Mouse (Mus musculus) spleen, postnatal 14 days (tissue): ENCODE data around the gene Rpl3.

ENCODE experiments used
- DNase-seq, 2 experiments: peaks; one replicate each; pipeline ENCODE4 v3.0.0; 2021 to 2022; ENCODE audit warnings: low spot score in 2 of 2

The Rpl3 gene

DNA sequence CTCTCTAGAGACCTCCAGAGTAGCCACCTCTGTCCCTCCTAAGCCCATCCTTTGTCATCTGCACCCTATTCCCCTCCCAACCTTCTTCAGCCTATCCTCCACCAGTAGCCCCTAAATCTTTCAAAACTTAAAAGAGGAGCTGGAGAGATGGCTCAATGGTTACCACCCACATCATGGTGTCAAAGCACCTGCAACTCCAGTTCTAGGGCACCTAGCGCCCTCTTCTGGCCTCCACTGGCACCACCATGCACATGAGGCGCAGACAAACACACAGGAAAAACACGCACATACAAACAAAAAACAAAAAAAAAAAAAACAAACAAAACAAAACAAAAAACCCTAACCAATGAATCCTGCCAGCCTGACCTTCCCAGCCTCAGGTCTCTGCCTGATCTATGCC, 25.1 kb downstream of the Rpl3 start:
- no peak for DNase-seq

- DNase-seq: peak in 1 of 2 experiments; percentile 30
Measured at GRCm38 (mm10) chr15:80065414-80065813, 26.3 kb downstream of the Rpl3 start.

- DNase-seq: no peak
Measured at GRCm38 (mm10) chr15:80064965-80065364, 26.7 kb downstream of the Rpl3 start.

- DNase-seq: no peak
Measured at GRCm38 (mm10) chr15:80062821-80063220, 28.8 kb downstream of the Rpl3 start.

DNA sequence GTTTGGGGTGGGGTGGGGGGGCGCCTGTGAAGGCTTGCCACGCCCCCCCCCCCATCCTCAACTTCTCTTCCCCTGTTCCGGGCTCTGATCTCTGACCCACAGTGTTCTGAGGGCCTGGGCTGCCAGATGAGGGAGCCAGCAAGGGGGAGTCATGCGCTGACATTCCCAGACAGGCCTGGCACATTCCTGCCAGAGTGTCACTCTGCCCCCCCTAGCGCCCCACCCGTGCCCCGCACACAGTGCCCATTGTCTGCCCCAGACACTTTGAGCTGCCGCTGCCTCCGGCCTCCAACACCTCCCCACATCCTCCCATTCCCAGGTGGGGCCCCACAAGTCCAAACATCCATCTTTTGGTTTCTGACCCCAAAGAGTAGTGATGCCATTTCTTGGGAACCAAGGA, 29.3 kb downstream of the Rpl3 start:
- DNase-seq: no peak

GRCm38 (mm10) chr15:80061071-80061550, 30.6 kb downstream of the Rpl3 start:
- DNase-seq: no peak

- DNase-seq: no peak
Measured at GRCm38 (mm10) chr15:80060356-80061070, 31.2 kb downstream of the Rpl3 start.

DNA sequence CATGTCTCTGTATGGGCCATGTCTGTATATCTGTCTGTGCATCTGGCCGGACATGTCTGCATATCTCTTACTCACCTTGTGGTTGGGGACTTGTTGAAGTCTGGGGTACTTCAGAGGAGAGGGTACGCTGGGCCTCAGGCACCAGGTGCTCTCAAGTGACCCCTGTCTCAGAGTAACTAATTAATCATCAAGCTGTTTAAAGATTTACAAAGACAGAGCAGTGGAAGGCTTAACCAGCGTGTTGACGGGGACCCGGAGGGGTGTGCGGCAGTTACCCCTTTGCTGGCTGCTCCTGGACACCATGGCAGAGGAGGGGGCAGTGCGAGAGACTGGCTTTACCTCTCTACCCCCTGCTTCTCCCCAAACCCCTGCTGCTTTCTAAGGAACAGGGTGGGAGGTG, 32.1 kb downstream of the Rpl3 start:
- no peak for DNase-seq

DNA sequence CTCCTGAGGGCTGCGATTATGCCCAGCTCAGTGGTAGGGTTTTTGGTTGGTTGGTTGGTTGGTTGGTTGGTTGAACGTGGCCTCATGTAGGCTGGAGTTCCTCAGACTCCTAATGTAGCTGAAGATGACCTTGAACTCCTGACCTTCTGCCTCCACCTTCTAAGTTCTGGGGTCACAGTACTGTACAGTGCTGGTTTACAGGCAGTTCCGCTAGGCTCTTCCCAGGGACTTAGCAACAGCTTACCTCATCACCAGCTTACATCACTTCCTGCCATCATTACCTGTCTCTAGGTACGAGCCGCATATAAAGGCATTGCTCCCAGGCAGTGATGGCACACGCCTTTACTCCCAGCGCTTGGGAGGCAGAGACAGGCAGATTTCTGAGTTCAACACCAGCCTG, 33.5 kb downstream of the Rpl3 start:
- no peak for DNase-seq

DNA sequence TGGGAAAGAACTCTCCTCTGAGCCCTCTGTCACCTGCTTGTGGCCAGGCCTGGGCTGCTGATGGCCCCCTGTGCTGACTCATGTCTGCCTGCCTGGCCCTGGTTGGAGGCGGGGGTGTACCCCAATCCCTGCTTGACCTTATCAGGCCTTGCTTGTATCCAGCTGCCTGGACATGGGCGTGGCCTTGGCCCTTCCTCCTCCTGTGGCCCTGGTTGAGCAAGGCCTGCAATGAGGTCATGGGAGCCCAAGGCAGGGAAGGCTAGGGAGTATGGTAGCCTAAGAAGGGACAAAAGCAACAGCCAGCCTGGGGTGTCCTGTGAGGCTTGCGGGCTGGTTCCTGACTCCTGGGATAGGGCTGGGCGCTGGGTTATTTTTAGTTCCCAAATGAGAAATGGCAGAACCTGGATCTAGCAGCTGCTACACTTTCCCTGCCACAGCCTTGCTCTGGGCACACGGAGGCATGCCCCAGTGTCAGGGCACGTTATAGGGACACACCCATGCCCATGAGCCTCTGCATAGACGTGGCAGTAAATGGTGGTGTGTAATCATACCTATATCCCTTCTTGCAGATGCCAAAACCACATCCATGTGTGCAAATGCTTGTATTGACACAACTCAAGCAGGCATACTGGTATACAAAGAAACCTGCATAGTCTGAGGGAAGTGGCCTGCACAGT, 37.5 kb downstream of the Rpl3 start:
- DNase-seq: no peak

DNA sequence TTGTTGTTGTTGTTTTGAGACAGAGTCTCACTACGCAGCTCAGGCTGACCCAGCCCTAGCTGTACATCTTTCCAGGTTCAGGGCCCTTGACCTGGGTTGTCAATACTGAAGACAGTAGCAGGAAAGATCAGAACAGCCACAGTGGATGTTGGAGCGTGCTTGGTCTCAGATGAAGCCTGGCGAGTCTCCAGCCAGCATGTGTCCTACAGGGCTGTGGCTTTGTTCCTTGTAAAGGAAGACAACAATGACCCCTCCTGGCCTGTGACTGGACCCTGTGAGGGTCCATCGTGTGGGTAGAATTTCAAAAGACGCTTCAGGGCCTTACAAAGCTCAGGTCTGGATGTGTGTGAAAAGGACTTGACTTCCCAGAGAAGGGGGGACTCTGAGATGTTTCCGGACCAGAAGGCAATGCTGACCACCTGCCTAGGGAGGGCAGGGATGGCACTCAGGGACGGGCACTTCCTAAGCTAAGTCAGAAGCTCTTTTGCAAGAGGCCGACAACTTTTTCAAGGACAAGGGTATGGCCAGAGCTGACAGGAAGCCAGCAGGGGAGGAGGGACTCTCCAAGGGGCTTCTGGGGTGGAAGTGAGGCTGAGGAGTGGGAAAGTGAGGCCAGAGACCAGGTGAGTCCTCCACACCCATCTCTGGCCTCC, 38.2 kb downstream of the Rpl3 start:
- DNase-seq: no peak

DNA sequence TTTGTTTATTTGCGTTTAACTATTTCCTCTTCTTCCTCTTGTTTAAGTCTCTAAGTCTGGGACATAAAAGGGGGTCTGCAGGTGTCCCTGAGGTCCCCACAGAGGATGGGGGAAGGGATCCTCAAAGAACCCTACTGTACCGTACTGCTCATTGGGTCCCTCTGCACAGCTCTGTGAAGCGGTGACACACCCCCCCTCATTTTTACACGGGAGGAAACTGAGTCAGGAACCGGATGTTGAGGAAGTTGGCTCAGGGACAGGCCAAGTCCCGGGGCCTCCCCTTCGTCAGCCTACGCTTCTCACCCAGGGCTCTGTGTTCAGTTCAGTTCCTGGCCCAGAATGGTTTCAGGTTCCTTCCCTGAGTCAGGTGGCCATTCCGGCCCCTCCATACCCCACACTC, 39.9 kb downstream of the Rpl3 start:
- no peak for DNase-seq

- DNase-seq: no peak
Measured at GRCm38 (mm10) chr15:80051092-80051761, 40.4 kb downstream of the Rpl3 start.

DNA sequence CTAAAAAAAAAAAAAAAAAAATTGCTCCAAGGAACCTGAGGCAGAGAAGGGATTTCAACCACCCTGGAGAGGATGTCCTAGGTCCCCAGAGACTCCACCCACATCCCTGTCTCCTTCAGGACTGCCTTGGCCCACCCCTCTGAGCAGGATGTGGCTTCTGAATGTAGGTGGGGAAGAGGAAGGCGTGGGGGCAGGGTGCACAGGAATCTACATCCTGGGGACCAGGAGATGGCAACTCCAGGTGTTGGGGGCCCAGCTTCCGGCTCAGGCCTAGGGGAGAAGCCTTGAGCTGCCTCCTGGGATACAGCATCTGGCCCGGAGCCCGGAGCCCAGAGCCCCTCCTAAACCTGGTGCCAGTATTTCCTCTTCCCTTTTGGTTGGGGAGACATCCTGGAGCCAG, 41.6 kb downstream of the Rpl3 start:
- no peak for DNase-seq

- DNase-seq: no peak
Measured at GRCm38 (mm10) chr15:80047973-80048372, 43.7 kb downstream of the Rpl3 start.

DNA sequence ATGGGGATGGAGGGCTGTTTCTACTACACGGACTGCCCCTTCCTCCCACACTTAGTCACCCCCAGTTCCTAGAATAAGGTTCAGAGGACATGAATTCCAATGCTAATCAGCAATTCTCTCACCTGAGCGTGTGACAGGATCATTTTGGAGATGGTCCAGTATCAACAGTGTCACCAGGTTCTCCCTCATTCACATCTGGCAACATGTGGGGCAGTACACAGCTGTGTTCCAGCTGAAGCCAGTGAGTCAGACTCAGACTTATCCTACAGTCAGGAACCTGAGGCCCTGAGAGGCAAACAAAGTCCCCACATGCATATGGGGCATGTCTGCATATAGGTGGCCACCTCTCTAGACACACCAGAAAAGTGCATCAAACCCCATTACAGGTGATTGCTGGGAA, 44.4 kb downstream of the Rpl3 start:
- no peak for DNase-seq

DNA sequence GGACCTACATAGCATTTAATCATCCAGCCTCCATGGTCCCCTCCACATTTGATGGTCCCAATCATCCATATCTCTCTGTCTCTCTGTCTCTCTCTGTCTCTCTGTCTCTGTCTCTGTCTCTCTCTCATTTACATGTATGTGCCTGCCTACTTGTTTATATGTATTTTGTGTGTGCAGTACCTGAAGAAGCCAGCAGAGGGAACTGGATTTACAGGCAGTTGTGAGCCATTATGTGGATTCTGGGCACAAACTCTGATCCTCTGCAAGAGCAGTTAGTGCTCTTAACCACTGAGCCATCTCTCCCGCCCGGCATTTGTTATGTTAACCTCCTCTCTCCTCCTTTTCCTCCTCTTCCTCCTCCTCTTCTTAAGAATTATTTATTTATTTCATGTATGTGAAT, 45.9 kb downstream of the Rpl3 start:
- no peak for DNase-seq

DNA sequence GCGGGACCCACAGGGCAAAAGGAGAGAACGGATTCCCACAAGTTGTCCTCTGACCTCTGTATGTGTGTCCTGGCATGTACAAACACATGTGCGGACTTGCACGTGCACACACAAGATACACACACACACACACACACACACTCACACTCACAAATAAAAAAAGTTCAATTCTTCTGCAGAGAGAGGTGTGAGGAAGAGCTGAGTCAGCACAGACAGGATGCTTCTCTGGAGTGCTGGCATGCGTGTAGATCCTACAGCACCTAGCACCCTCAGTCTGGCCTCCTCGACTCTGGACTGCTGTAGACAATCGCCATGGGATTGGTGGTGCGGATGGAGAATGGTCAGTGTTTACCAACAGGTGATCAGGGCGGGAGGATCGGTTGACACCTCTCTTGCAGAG, 47.4 kb downstream of the Rpl3 start:
- no peak for DNase-seq

GRCm38 (mm10) chr15:80042152-80042551, 49.5 kb downstream of the Rpl3 start:
- DNase-seq: no peak

DNA sequence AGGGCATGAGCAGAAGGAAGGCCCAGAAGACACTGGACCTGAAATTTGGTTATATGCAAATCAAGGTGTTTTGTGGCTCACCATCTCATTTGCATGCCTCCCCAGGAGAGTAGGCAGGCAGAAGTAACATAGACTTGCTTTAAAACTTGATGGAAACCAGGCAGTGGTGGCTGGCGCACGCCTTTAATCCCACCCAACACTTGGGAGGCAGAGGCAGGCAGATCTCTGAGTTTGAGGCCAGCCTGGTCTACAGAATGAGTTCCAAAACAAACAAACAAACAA, 53.6 kb downstream of the Rpl3 start:
- DNase-seq: no peak

DNA sequence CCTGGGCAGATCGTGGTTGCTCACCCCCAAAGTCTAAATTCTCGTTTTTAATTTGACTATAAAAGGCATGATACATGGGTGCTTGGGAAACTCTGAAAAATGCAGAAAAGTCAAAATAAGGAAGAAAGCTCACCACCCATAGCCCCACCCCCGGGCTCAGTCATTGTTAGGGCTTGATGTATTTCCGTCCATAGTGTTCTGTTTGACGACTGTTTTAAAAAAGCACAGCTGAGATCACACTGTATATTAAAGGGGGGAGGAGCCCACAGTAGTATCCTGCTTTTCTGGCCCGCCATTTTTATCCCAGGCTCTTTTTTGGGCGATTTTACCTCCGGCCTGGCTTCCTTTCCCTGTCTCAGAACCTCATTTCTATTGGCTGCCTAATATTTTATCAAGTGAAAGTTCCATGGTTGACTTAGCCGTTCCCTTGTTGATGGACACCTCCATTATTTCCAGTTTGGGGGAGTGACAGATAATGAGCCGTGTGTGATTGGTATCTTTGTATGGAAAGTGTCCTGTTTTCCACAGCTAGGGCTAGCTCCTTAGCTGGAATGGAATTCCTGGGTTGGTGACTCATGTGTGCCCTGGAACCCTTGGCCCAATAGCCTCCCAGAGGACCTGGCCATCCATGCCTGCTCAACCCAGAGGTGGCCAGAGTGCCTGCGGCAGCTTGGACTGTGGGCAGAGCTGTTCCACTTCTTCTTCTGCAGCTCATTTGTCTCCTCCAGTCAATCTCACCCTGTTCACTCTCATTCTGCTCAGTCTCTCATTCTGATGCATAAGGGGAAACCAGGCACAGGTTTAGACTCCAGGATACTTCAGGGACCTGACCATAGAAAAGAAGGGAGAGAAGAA, 54.2 kb downstream of the Rpl3 start:
- no peak for DNase-seq
